Comparison of ENCODE assay signal across 8 mouse cellular contexts in the genomic region with DNA sequence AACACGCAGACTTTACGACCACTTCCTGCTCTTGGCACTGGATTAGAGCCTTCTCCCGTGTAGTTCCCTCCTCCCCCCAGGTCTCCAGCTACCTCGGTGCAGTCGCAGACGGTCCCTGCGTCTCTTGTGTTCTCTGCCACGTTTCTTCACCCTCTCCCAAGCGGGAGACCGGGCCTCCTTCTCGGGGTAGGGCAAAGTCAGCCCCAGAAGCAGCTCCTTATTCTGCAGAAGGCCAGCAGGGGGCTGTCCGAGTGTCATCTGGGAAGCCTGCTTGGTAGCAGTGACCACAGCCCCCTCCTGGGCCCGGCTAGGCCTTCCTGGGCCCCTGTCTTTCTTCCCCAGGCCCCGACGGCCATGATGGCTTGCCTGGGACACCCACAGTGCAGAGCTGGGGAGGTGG. TPM values are rescaled to one million over a fixed set of nuclear protein-coding genes. Genes with fewer than 3 reads are reported as not detected.
A peak's percentile ranks its signal among the peaks of the same experiment; 100 is the strongest.
DNase-seq lines count a peak whose midpoint lies in the region; ATAC-seq lines count a peak whose summit lies in the region.

No protein-coding gene starts in this region.

- H3K9ac ChIP-seq in heart, embryonic 13.5 days = peak overlapping the region; percentile 44; the same call in 1 of the 2 replicates
- H3K9ac ChIP-seq in kidney, embryonic 16.5 days (replicated peaks; ENCODE audit: low read length) = peak overlapping the region; percentile 39; the same call in 1 of the 2 replicates
- H3K9ac ChIP-seq in stomach, embryonic 16.5 days (ENCODE audit: low read length) = peak overlapping the region; percentile 57

- H3K27me3 ChIP-seq in heart, embryonic 13.5 days (replicated peaks) = peaks cover 27% of the 10 kb centered on the region
- no peaks in the 10 kb centered on the region for H3K27me3 ChIP-seq in kidney, embryonic 16.5 days (ENCODE audit: insufficient read depth, low read length)
- H3K27me3 ChIP-seq in stomach, embryonic 16.5 days (ENCODE audit: control insufficient read depth, insufficient read depth, low read length) = no peaks in the 10 kb centered on the region

- H3K4me2 ChIP-seq in heart, embryonic 13.5 days = peak overlapping the region; percentile 46
- peak overlapping the region; percentile 13; the same call in 1 of the 2 replicates for H3K4me2 ChIP-seq in kidney, embryonic 16.5 days (replicated peaks; ENCODE audit: low read depth, low read length)
- peak overlapping the region; percentile 26; the same call in 1 of the 2 replicates for H3K4me2 ChIP-seq in stomach, embryonic 16.5 days (ENCODE audit: low read depth, low read length)

- DNase-seq in ovary, postnatal 36 days (ENCODE audit: low spot score) = peak; percentile 42
- no peak for DNase-seq in ovary, adult 18-20 months (ENCODE audit: low spot score)
- no peak for DNase-seq in right cerebral cortex, postnatal 4 days

- H3K9me3 ChIP-seq in heart, embryonic 13.5 days = peaks cover 3% of the 10 kb centered on the region; the same call in 1 of the 2 replicates
- no peaks in the 10 kb centered on the region for H3K9me3 ChIP-seq in kidney, embryonic 16.5 days (ENCODE audit: low read length)
- H3K9me3 ChIP-seq in stomach, embryonic 16.5 days (replicated peaks; ENCODE audit: control insufficient read depth, low read length) = no peaks in the 10 kb centered on the region

- 3% methylated on average over 15 of the region's 15 CpGs for WGBS in heart, embryonic 13.5 days
- WGBS in kidney, embryonic 16.5 days = 2% methylated on average over 15 of the region's 15 CpGs
- WGBS in stomach, embryonic 16.5 days = 3% methylated on average over 15 of the region's 15 CpGs

- no peaks in the 10 kb centered on the region for H3K36me3 ChIP-seq in heart, embryonic 13.5 days
- no peaks in the 10 kb centered on the region for H3K36me3 ChIP-seq in kidney, embryonic 16.5 days (ENCODE audit: insufficient read depth, low read length)
- H3K36me3 ChIP-seq in stomach, embryonic 16.5 days (ENCODE audit: control insufficient read depth, insufficient read depth, low read length) = no peaks in the 10 kb centered on the region

- no peak overlapping the region for H3K27ac ChIP-seq in heart, embryonic 13.5 days (replicated peaks)
- H3K27ac ChIP-seq in kidney, embryonic 16.5 days (ENCODE audit: low read length) = no peak overlapping the region
- no peak overlapping the region for H3K27ac ChIP-seq in stomach, embryonic 16.5 days (ENCODE audit: low read length)

- peak overlapping the region; percentile 2; the same call in 1 of the 2 replicates for H3K4me3 ChIP-seq in heart, embryonic 13.5 days
- H3K4me3 ChIP-seq in kidney, embryonic 16.5 days (ENCODE audit: low read length) = no peak overlapping the region
- H3K4me3 ChIP-seq in stomach, embryonic 16.5 days (replicated peaks; ENCODE audit: low read length) = no peak overlapping the region

- ATAC-seq in activated CD4-positive, CD25-positive, alpha-beta regulatory T cell, adult 4 months = peak; percentile 32
- no peak for ATAC-seq in heart, embryonic 13.5 days (ENCODE audit: extremely low read depth, insufficient number of reproducible peaks, low FRiP score, low TSS enrichment)
- peak; percentile 16; the same call in 1 of the 2 replicates for ATAC-seq in kidney, embryonic 16.5 days (ENCODE audit: low FRiP score, low TSS enrichment)
- peak; percentile 72 for ATAC-seq in megakaryocyte, adult 5-6 weeks (ENCODE audit: poor library complexity, severe bottlenecking)
- ATAC-seq in stomach, embryonic 16.5 days (ENCODE audit: insufficient read depth, low FRiP score) = no peak

- H3K4me1 ChIP-seq in heart, embryonic 13.5 days = peaks cover 10% of the 10 kb centered on the region
- peaks cover 7% of the 10 kb centered on the region; the same call in 1 of the 2 replicates for H3K4me1 ChIP-seq in kidney, embryonic 16.5 days (ENCODE audit: insufficient read depth, low read length)
- H3K4me1 ChIP-seq in stomach, embryonic 16.5 days (ENCODE audit: control insufficient read depth, insufficient read depth, low read length) = no peaks in the 10 kb centered on the region

RNA-seq across cellular contexts. Expression of a gene that starts 14.7 kb away (rescaled TPM):
- polyA plus RNA-seq in activated CD4-positive, CD25-positive, alpha-beta regulatory T cell, adult 4 months (2017; shearing (Covaris generic)) = 10 to 100 TPM; 39.2 to 48.2 TPM
- 33.3 and 39.0 TPM in 2 replicates for polyA plus RNA-seq in heart, embryonic 13.5 days (2015; fragmentation: Nextera tagmentation; extraction: Ambion mirVana)
- polyA plus RNA-seq in kidney, embryonic 16.5 days (2015; fragmentation: Nextera tagmentation; extraction: Ambion mirVana) = 70.3 and 74.8 TPM in 2 replicates
- total RNA-seq in megakaryocyte, adult 5-6 weeks (2015) = 21.9 and 25.3 TPM in 2 replicates
- 3.6 and 5.9 TPM in 2 replicates for total RNA-seq in megakaryocyte, adult 5-6 weeks (2017)
- polyA plus RNA-seq in stomach, embryonic 16.5 days (2015; fragmentation: Nextera tagmentation; extraction: Ambion mirVana) = 35.1 and 36.1 TPM in 2 replicates

RNA-seq across cellular contexts. Expression of a gene that starts 15.0 kb away (rescaled TPM):
- under 1 TPM in 1 of 2 experiments, not detected in 1; 0.11 TPM for polyA plus RNA-seq in activated CD4-positive, CD25-positive, alpha-beta regulatory T cell, adult 4 months (2017; shearing (Covaris generic))
- polyA plus RNA-seq in heart, embryonic 13.5 days (2015; fragmentation: Nextera tagmentation; extraction: Ambion mirVana) = 0.03 and 0.05 TPM in 2 replicates
- 0.28 and 0.29 TPM in 2 replicates for polyA plus RNA-seq in kidney, embryonic 16.5 days (2015; fragmentation: Nextera tagmentation; extraction: Ambion mirVana)
- not detected in 2 replicates for total RNA-seq in megakaryocyte, adult 5-6 weeks (2015)
- total RNA-seq in megakaryocyte, adult 5-6 weeks (2017) = 0.04 TPM in 1 of 2 replicates, not detected in the other
- 0.04 and 0.06 TPM in 2 replicates for polyA plus RNA-seq in stomach, embryonic 16.5 days (2015; fragmentation: Nextera tagmentation; extraction: Ambion mirVana)

RNA-seq across cellular contexts. Expression of a gene that starts 27.6 kb away (rescaled TPM):
- polyA plus RNA-seq in activated CD4-positive, CD25-positive, alpha-beta regulatory T cell, adult 4 months (2017; shearing (Covaris generic)) = 10 to 100 TPM; 16.7 to 17.4 TPM
- 15.4 and 17.6 TPM in 2 replicates for polyA plus RNA-seq in heart, embryonic 13.5 days (2015; fragmentation: Nextera tagmentation; extraction: Ambion mirVana)
- 28.1 and 31.5 TPM in 2 replicates for polyA plus RNA-seq in kidney, embryonic 16.5 days (2015; fragmentation: Nextera tagmentation; extraction: Ambion mirVana)
- 13.8 and 19.0 TPM in 2 replicates for total RNA-seq in megakaryocyte, adult 5-6 weeks (2015)
- 31.9 and 36.0 TPM in 2 replicates for total RNA-seq in megakaryocyte, adult 5-6 weeks (2017)
- 16.5 and 16.9 TPM in 2 replicates for polyA plus RNA-seq in stomach, embryonic 16.5 days (2015; fragmentation: Nextera tagmentation; extraction: Ambion mirVana)

RNA-seq across cellular contexts. Expression of a gene that starts 36.5 kb away (rescaled TPM):
- polyA plus RNA-seq in activated CD4-positive, CD25-positive, alpha-beta regulatory T cell, adult 4 months (2017; shearing (Covaris generic)) = 10 to 100 TPM; 48.2 to 57.2 TPM
- polyA plus RNA-seq in heart, embryonic 13.5 days (2015; fragmentation: Nextera tagmentation; extraction: Ambion mirVana) = 18.6 and 19.6 TPM in 2 replicates
- 22.0 and 22.2 TPM in 2 replicates for polyA plus RNA-seq in kidney, embryonic 16.5 days (2015; fragmentation: Nextera tagmentation; extraction: Ambion mirVana)
- total RNA-seq in megakaryocyte, adult 5-6 weeks (2015) = 29.3 and 30.8 TPM in 2 replicates
- 13.5 and 16.8 TPM in 2 replicates for total RNA-seq in megakaryocyte, adult 5-6 weeks (2017)
- 16.2 and 17.4 TPM in 2 replicates for polyA plus RNA-seq in stomach, embryonic 16.5 days (2015; fragmentation: Nextera tagmentation; extraction: Ambion mirVana)

RNA-seq across cellular contexts. Expression of a gene that starts 44.8 kb away (rescaled TPM):
- 1 to 10 TPM in 1 of 2 experiments, under 1 TPM in 1; 0.29 to 6.2 TPM for polyA plus RNA-seq in activated CD4-positive, CD25-positive, alpha-beta regulatory T cell, adult 4 months (2017; shearing (Covaris generic))
- 20.9 and 26.9 TPM in 2 replicates for polyA plus RNA-seq in heart, embryonic 13.5 days (2015; fragmentation: Nextera tagmentation; extraction: Ambion mirVana)
- polyA plus RNA-seq in kidney, embryonic 16.5 days (2015; fragmentation: Nextera tagmentation; extraction: Ambion mirVana) = 19.8 and 20.6 TPM in 2 replicates
- total RNA-seq in megakaryocyte, adult 5-6 weeks (2015) = 0.93 TPM in 1 of 2 replicates, not detected in the other
- total RNA-seq in megakaryocyte, adult 5-6 weeks (2017) = 0.61 and 0.77 TPM in 2 replicates
- 6.5 and 7.5 TPM in 2 replicates for polyA plus RNA-seq in stomach, embryonic 16.5 days (2015; fragmentation: Nextera tagmentation; extraction: Ambion mirVana)

Comparison
In these comparisons a context has a peak if more than half of its experiments do, and no peak if none do; other contexts are left out.
1. ATAC-seq: peak in activated CD4-positive, CD25-positive, alpha-beta regulatory T cell, adult 4 months (single experiment), kidney, embryonic 16.5 days (single experiment) and megakaryocyte, adult 5-6 weeks (single experiment); none in heart, embryonic 13.5 days (single experiment) and stomach, embryonic 16.5 days (single experiment).
2. Peak in every context shown above with its lines, with median percentiles within 50 percentile points of each other: H3K4me2 ChIP-seq and H3K9ac ChIP-seq.